Mouse (Mus musculus) myocyte (in vitro differentiated cells): ENCODE measurements around the gene Plcb2.

Experiments
- CEBPB ChIP-seq: IDR thresholded peaks from 2 replicates; pipeline ENCODE4 v1.6.1; 2011; ENCODE audit warnings: mild to moderate bottlenecking, moderate library complexity; ENCODE audit not compliant: poor library complexity, insufficient read depth, severe bottlenecking
- E2F4 ChIP-seq: IDR thresholded peaks from one replicate; pipeline ENCODE4 v1.6.1; 2011; ENCODE audit warnings: mild to moderate bottlenecking, control low read depth, moderate library complexity; ENCODE audit not compliant: insufficient read depth
- POLR2A ChIP-seq: IDR thresholded peaks from one replicate; pipeline ENCODE4 v1.6.1; 2011; ENCODE audit warnings: low read depth, mild to moderate bottlenecking, control low read depth, moderate library complexity; ENCODE audit not compliant: insufficient read length
- POLR2AphosphoS2 ChIP-seq: IDR thresholded peaks from one replicate; pipeline ENCODE4 v1.6.1; 2011; ENCODE audit warnings: low read depth, control low read depth; ENCODE audit not compliant: insufficient read length
- SRF ChIP-seq: IDR thresholded peaks from one replicate; pipeline ENCODE4 v1.6.1; 2011; ENCODE audit warnings: low read depth; ENCODE audit not compliant: control insufficient read depth, insufficient read length
- USF1 ChIP-seq: IDR thresholded peaks from one replicate; pipeline ENCODE4 v1.6.1; 2011; ENCODE audit warnings: low read depth, mild to moderate bottlenecking, control low read depth, moderate library complexity

- no peak for TF ChIP-seq POLR2A
- TF ChIP-seq USF1: no peak
- TF ChIP-seq SRF: no peak
- TF ChIP-seq E2F4: no peak
- no peak for TF ChIP-seq POLR2AphosphoS2
- no peak for TF ChIP-seq CEBPB
Observed at GRCm38 (mm10) chr2:118671728-118672127, 56.5 kb downstream of the Plcb2 start.
